Mouse (Mus musculus): ENCODE measurements at regions not wholly inside any gene's neighbourhood (a gene's known extent, or its start where the extent isn't known, plus 50 kb on each side); places are given as distances from the start of the nearest gene placed in this dataset.

DNA sequence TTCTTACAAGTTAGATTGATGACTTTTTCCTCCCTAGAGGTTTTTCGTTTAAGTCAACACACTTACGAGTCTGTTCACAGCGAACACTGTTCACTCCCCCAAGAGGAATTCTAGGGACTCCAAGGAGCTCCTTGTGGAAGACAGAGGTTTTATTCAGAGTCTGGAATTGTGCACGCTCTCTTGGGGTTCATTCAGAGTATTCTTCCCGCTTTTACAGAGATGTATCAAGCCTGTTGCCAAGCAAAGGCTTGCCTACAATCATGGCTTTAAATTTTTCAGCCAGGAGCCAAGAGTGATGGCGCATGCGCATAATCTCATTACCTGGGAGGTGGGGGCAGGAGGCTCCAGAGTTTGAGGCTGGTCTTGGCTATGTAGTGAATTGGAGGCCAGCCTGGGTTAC, 119.4 kb downstream of the Sptssa start:
- TF ChIP-seq CTCF (conservative IDR thresholded peaks at IDR 0.05; ENCODE audit: low read length) (no peak), NANOG (IDR thresholded peaks at IDR 0.05; ENCODE audit: borderline replicate concordance, low read length) (no peak), POU5F1 (IDR thresholded peaks at IDR 0.05; ENCODE audit: borderline replicate concordance, low read length) (no peak)

Measured in E14TG2a.4 (cell line).